Mouse (Mus musculus) forebrain, postnatal 0 days (tissue): ENCODE results near the gene Fzd5. TPM values are rescaled to one million over a fixed set of nuclear protein-coding genes. Genes with fewer than 3 reads are reported as not detected.

ENCODE experiments used
- ATAC-seq: fragments of 200-750 bp; cut with Nextera tagmentation; 2 replicates; pipeline ENCODE4 v1.8.0; 2017; ENCODE audit warnings: mild to moderate bottlenecking, moderate library complexity
- DNase-seq: peaks from one replicate; pipeline ENCODE4 v3.0.0-alpha.2; 2015
- H3K27ac ChIP-seq: fragments of 300-500 bp; sonication (generic); 2 replicates; pipeline ENCODE4 v1.5.1; 2014; ENCODE audit warnings: low read depth, mild to moderate bottlenecking, antibody characterized with exemption, low read length, moderate library complexity, mixed read lengths
- H3K27me3 ChIP-seq: fragments of 300-500 bp; sonication (generic); 2 replicates; pipeline ENCODE4 v1.6.1; 2014; ENCODE audit warnings: mild to moderate bottlenecking, low read length, mixed read lengths; ENCODE audit not compliant: insufficient read depth
- H3K36me3 ChIP-seq: fragments of 300-500 bp; sonication (generic); 2 replicates; pipeline ENCODE4 v1.6.1; 2014; ENCODE audit warnings: mild to moderate bottlenecking, moderate library complexity; ENCODE audit not compliant: insufficient read depth
- H3K4me1 ChIP-seq: fragments of 300-500 bp; sonication (generic); 2 replicates; pipeline ENCODE4 v1.6.1; 2014; ENCODE audit warnings: antibody characterized with exemption; ENCODE audit not compliant: insufficient read depth
- H3K4me2 ChIP-seq: fragments of 300-500 bp; sonication (generic); 2 replicates; pipeline ENCODE4 v1.6.1; 2014; ENCODE audit warnings: low read depth, mild to moderate bottlenecking, moderate library complexity
- H3K4me3 ChIP-seq: fragments of 300-500 bp; sonication (generic); 2 replicates; pipeline ENCODE4 v1.5.1; 2014; ENCODE audit warnings: low read depth, low read length, mixed read lengths
- H3K9ac ChIP-seq: fragments of 300-500 bp; sonication (generic); 2 replicates; pipeline ENCODE4 v1.6.1; 2014; ENCODE audit warnings: mild to moderate bottlenecking
- H3K9me3 ChIP-seq: fragments of 300-500 bp; sonication (generic); 2 replicates; pipeline ENCODE4 v1.6.1; 2016; ENCODE audit warnings: low read length
- CTCF ChIP-seq: sonication (generic); IDR thresholded peaks from 2 replicates; pipeline ENCODE4 v1.5.1; 2016; ENCODE audit warnings: antibody characterized with exemption, control low read depth, low read depth
- WGBS: fragments of 180-500 bp; shearing (Covaris S2); extraction: QIAGEN DNeasy Blood & Tissue Kit; methylation state at CpG from one replicate; pipeline ENCODE4 v1.1.7; 2014; 5-methylcytosine and 5-hydroxymethylcytosine counted together
- polyA plus RNA-seq: library from polyadenylated mRNA; unstranded; fragments of >200 nt; fragmentation: Nextera tagmentation; extraction: Ambion mirVana; gene quantifications from 2 replicates; pipeline ENCODE4 v1.2.1, GENCODE M21; 2015
- total RNA-seq: library from RNA; depleted of rRNA; stranded (reverse); fragments of >200 nt; gene quantifications from 2 replicates; pipeline ENCODE4 v1.2.3, GENCODE M21; 2014

Fzd5 gene
- total and polyA plus RNA-seq, 2 experiments from 2014 or later: 0.35 to 4.7 TPM

DNA sequence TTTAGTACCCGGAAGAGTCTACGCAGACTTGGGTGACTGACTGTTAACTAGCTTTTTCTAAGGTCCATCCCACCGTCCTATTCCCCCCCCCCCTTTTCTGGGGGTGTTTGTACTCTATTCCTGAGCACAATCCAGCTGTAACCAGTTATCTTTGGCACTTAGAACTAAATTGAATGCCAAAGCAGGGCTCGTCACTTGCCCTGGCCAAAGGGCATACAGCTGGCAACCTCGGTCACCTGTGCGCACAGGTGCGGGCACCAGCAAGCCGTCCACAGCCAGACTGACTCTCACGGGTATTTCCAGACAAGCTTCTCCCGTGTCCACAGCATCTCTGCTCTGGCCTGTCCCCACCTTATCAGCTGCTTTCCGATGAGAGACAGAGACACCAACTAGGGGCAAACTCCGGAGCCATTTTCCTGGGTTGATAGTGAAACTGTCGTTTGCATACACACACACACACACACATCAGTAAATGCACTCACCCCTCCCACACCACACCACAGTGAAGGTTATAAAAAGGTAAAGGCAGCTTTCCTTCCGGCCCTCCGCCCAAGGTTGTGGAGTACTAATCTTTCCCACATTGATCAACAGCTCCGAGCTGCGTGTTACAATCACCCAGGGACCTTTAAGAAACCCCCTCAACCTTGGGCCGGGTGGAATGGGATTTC is 5.3 kb upstream of the Fzd5 start:
- Histone ChIP-seq H3K9me3 (no peaks in the 10 kb centered on the region), H3K9ac (no peak overlapping the region), H3K36me3 (no peaks in the 10 kb centered on the region), H3K27ac (no peak overlapping the region), H3K4me2 (no peak overlapping the region), H3K4me3 (no peak overlapping the region), H3K4me1 (peaks cover 8% of the 10 kb centered on the region; the same call in 1 of the 2 replicates), H3K27me3 (no peaks in the 10 kb centered on the region; the same call in 1 of the 2 replicates)
- WGBS: 91% methylated on average over 18 of the region's 18 CpGs
- DNase-seq: no peak
- no peak for TF ChIP-seq CTCF
- ATAC-seq: no peak

DNA sequence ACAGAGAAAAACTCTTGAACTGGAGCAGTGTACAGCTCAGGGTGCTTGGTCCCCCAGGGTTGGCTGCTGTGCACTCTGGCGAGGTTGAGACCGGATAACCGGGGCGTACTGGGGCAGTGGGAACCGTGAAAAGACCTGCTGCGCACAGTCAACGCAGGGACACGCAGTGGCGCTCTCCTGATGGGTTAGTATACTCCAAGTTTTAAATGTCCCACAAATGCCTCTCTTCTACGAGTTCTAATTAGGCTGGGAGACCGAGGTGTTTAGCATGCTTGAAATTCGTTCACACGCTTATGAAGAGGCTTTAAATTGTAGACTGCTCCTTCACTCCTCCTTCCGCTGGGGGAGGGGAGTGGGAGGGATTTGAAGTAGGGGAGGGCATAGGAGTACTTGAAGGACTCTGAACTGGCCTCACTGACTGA is 1.1 kb upstream of the Fzd5 start:
- Histone ChIP-seq H3K4me1 (peaks cover 28% of the 10 kb centered on the region), H3K27ac (no peak overlapping the region), H3K9me3 (no peaks in the 10 kb centered on the region), H3K27me3 (peaks cover 26% of the 10 kb centered on the region), H3K4me3 (peak overlapping the region; percentile 16; the same call in 1 of the 2 replicates), H3K4me2 (peak overlapping the region; percentile 92), H3K36me3 (no peaks in the 10 kb centered on the region), H3K9ac (no peak overlapping the region)
- no peak for ATAC-seq
- TF ChIP-seq CTCF: peak; percentile 18; the same call in 1 of the 2 replicates
- under 1% methylated on average over 14 of the region's 14 CpGs for WGBS
- DNase-seq: no peak

DNA sequence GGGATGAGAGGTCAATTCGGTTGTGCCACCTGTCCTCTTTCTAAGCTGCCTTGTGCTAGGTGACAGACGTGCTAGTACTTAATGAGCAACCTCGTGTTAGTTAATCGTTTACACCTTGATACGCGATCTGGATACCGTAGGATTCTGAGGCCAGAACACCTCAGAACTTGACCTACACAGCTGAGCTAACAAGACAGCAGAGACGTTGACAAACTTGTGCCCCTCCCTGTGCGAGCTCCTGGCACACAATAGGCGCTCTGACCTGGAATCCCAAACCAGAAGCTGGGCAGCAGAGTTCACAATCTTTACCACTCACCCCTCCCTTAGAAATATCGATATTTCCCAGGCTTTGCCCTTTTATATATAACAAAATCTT is 617 bp upstream of the Fzd5 start:
- Histone ChIP-seq H3K4me1 (peaks cover 28% of the 10 kb centered on the region), H3K27ac (no peak overlapping the region)

DNA sequence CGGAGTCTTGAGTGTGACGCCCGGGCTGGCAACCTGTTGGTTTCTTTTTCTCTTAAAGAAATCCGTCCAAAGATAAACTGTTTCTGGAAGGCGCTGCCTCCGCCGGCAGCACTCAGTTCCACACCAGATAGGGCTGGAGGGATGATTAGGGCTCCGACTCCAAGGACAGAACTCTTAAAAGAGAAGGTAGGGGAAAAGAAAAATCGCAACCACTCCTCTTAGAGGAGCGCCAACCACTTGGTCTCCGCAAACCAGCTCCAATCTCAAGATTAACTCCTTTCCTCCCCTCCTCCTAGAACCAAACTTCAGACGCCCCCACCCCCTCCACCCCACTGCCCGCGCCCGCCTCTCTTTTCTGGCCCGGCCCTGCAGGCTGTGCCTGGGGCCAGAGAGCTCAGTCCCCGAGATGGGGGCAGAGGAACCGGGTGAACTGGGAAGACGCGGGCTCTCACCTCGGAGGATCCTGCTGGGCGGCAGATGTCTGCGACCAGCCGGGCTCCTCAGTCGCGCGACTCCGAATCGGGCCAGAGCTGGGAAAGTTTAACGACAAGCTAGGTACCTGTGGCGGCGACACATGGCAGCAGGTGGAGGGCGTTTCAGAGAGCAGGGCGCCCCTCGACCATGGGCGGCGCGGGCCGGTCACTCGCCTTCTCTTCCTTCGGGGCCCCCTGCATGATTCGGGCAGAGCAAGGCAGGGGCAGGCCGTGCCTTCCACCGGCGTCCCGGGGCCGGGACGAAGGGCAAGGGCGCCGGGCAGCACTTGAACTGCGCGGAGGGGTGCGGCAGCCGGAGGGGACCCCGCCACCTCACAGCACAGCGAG is 660 bp downstream of the Fzd5 start:
- no peak for TF ChIP-seq CTCF
- Histone ChIP-seq H3K4me1 (peaks cover 28% of the 10 kb centered on the region), H3K27me3 (peaks cover 35% of the 10 kb centered on the region), H3K4me3 (peak overlapping the region; percentile 65), H3K27ac (no peak overlapping the region), H3K9me3 (no peaks in the 10 kb centered on the region), H3K4me2 (peak overlapping the region; percentile 92), H3K9ac (peak overlapping the region; percentile 39), H3K36me3 (no peaks in the 10 kb centered on the region)
- peak; percentile 2; the same call in 1 of the 2 replicates for ATAC-seq
- 1% methylated on average over 55 of the region's 56 CpGs for WGBS
- DNase-seq: peak; percentile 30

More for the DNA sequence above, 617 bp upstream of the Fzd5 start:
- no peaks in the 10 kb centered on the region for H3K36me3 ChIP-seq
- peaks cover 31% of the 10 kb centered on the region for H3K27me3 ChIP-seq
- ATAC-seq (no peak), DNase-seq (no peak)
- peak overlapping the region; percentile 92 for H3K4me2 ChIP-seq
- peak overlapping the region; percentile 65 for H3K4me3 ChIP-seq
- H3K9me3 ChIP-seq: no peaks in the 10 kb centered on the region
- H3K9ac ChIP-seq: no peak overlapping the region
- no peak for TF ChIP-seq CTCF
- 0% methylated on average over 11 of the region's 11 CpGs for WGBS

DNA sequence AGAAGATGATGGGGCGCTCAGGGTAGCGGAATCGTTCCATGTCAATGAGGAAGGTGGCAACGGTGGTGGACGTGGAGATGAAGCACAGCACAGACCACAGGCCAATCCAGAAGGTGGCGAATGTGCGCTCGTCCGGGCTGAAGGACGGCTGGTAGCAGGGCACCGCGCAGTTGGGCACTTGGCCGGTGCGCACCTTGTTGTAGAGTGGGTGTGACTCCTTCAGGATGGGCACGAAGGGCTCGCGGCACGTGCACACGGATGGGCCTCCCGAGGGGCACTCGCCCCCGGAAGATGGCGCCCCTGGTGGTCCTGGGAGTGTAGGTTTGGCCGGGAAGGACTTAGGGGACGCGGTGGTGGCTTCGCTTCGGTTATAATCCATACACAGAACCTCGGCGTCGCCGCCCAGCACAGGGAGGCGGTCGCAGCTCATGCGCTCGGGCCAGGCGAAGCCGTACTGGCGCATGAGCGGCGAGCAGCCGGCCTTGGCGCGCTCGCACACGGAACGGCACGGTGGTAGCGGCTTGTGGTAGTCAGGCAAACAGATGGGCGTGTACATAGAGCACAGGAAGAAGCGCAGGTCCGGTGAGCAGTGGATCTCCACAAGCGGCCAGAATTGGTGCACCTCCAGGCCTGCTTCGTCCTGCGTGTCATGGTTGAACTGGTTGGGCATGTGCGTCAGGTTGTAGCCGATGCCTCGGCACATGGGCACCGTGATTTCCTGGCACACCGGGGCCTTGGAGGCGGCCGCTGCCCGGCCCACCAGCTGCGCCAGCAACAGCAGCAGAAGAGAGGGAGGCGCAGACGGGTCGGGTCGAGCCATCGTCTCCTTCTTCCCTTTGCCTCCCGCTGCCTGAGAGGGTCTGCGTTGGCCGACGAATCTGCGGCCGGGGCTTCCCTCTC is 1.5 kb downstream of the Fzd5 start:
- 7% methylated on average over 75 of the region's 75 CpGs for WGBS

DNA sequence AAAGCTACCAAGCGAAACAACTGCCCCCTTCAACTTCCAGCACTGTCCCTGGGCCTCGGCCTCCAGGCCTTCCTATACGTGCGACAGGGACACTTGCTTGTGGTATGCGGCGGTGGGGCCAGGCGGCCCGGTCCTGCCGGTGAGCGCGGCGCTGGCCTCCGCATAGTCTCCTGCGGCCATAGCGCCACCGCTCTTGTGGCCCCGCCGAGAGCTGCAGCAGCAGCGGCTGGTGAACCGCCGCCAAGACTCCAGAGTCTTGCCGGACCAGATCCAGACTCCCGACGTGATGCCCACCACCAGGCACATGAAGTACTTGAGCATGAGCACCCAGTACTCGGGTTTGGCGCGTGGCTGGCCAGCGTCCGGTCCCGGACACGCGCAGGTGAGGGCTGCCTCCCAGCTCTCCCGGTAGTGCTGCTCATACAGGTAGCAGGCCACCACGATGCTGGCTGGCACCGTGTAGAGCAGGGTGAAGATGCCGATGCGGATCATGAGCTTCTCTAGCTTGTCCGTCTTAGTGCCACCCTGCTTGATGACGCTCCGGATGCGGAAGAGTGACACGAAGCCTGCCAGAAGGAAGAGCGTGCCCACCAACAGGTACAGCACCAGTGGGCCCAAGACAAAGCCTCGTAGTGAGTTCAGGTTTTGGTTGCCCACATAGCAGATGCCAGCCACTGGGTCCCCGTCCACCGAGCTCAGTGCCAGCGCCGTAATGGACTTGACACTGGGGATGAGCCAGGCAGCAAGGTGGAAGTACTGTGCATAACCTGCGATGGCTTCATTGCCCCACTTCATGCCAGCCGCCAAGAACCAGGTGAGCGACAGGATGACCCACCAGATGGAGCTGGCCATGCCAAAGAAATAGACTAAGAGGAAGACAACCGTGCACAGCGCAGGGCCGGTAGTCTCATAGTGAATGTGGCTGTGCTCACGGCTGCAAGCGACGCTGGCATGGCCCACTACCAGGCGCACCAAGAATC is 2.5 kb downstream of the Fzd5 start:
- H3K9ac ChIP-seq: no peak overlapping the region
- H3K36me3 ChIP-seq: no peaks in the 10 kb centered on the region
- H3K4me3 ChIP-seq: peak overlapping the region; percentile 65
- ATAC-seq (no peak), DNase-seq (peak; percentile 36)
- peaks cover 28% of the 10 kb centered on the region for H3K4me1 ChIP-seq
- H3K27me3 ChIP-seq: peaks cover 35% of the 10 kb centered on the region
- peak; percentile 46; the same call in 1 of the 2 replicates for TF ChIP-seq CTCF
- H3K9me3 ChIP-seq: no peaks in the 10 kb centered on the region
- 28% methylated on average over 58 of the region's 58 CpGs for whole genome bisulfite sequencing
- H3K4me2 ChIP-seq: peak overlapping the region; percentile 92
- no peak overlapping the region for H3K27ac ChIP-seq

More for the DNA sequence above, 1.5 kb downstream of the Fzd5 start:
- H3K36me3 ChIP-seq: no peaks in the 10 kb centered on the region
- DNase-seq: peak; percentile 61
- peak; percentile 24 for ATAC-seq
- peak; percentile 72 for TF ChIP-seq CTCF
- H3K4me3 ChIP-seq: peak overlapping the region; percentile 65
- no peaks in the 10 kb centered on the region for H3K9me3 ChIP-seq
- peaks cover 28% of the 10 kb centered on the region for H3K4me1 ChIP-seq
- peak overlapping the region; percentile 92 for H3K4me2 ChIP-seq
- no peak overlapping the region for H3K27ac ChIP-seq
- peak overlapping the region; percentile 33 for H3K9ac ChIP-seq
- peaks cover 35% of the 10 kb centered on the region for H3K27me3 ChIP-seq
